Mouse (Mus musculus) limb, embryonic 11.5 days (tissue): ENCODE results near the gene Phactr1. TPM values are rescaled to one million over a fixed set of nuclear protein-coding genes. Genes with fewer than 3 reads are reported as not detected.

Experiments used
- ATAC-seq: fragments of 200-750 bp; cut with Nextera tagmentation; 2 replicates; pipeline ENCODE4 v1.8.0; 2017; ENCODE audit warnings: low read depth; ENCODE audit not compliant: insufficient number of reproducible peaks, low FRiP score, low TSS enrichment
- DNase-seq: peaks from one replicate; pipeline ENCODE4 v3.0.0-alpha.2; 2015; ENCODE audit warnings: low spot score
- H3K27ac ChIP-seq: fragments of 300-500 bp; sonication (generic); replicated peaks from 2 replicates; pipeline ENCODE4 v1.5.1; 2014; ENCODE audit warnings: low read depth, mild to moderate bottlenecking, low read length
- H3K27me3 ChIP-seq: fragments of 300-500 bp; sonication (generic); 2 replicates; pipeline ENCODE4 v1.6.1; 2014; ENCODE audit warnings: mild to moderate bottlenecking, low read length, mixed read lengths; ENCODE audit not compliant: control insufficient read depth, insufficient read depth
- H3K36me3 ChIP-seq: fragments of 300-500 bp; sonication (generic); 2 replicates; pipeline ENCODE4 v1.6.1; 2014; ENCODE audit warnings: mild to moderate bottlenecking, low read length, moderate library complexity, mixed read lengths; ENCODE audit not compliant: control insufficient read depth, insufficient read depth
- H3K4me1 ChIP-seq: fragments of 300-500 bp; sonication (generic); 2 replicates; pipeline ENCODE4 v1.6.1; 2014; ENCODE audit warnings: low read length, mixed read lengths; ENCODE audit not compliant: control insufficient read depth, insufficient read depth
- H3K4me2 ChIP-seq: fragments of 300-500 bp; sonication (generic); 2 replicates; pipeline ENCODE4 v1.6.1; 2014; ENCODE audit warnings: low read depth, mild to moderate bottlenecking, moderate library complexity; ENCODE audit not compliant: severe bottlenecking
- H3K4me3 ChIP-seq: fragments of 300-500 bp; sonication (generic); 2 replicates; pipeline ENCODE4 v1.5.1; 2014; ENCODE audit warnings: low read depth, low read length
- H3K9ac ChIP-seq: fragments of 300-500 bp; sonication (generic); 2 replicates; pipeline ENCODE4 v1.6.1; 2014; ENCODE audit warnings: mild to moderate bottlenecking, low read length
- H3K9me3 ChIP-seq: fragments of 300-500 bp; sonication (generic); 2 replicates; pipeline ENCODE4 v1.6.1; 2016; ENCODE audit warnings: low read length; ENCODE audit not compliant: control insufficient read depth
- WGBS: fragments of 180-500 bp; shearing (Covaris S2); extraction: QIAGEN DNeasy Blood & Tissue Kit; methylation state at CpG from one replicate; pipeline ENCODE4 v1.1.7; 2014; 5-methylcytosine and 5-hydroxymethylcytosine counted together
- polyA plus RNA-seq: library from polyadenylated mRNA; unstranded; fragments of >200 nt; fragmentation: Nextera tagmentation; extraction: Ambion mirVana; gene quantifications from 2 replicates; pipeline ENCODE4 v1.2.1, GENCODE M21; 2014

The Phactr1 gene
- polyA plus RNA-seq, 1 experiment from 2014 or later = 5.4 TPM

- ATAC-seq (no peak), DNase-seq (no peak)
- no peaks in the 10 kb centered on the region for H3K36me3 ChIP-seq
- 70% methylated on average over 7 of the region's 7 CpGs for WGBS
- no peak overlapping the region for H3K9ac ChIP-seq
- no peak overlapping the region for H3K4me2 ChIP-seq
- no peak overlapping the region for H3K4me3 ChIP-seq
- H3K4me1 ChIP-seq = no peaks in the 10 kb centered on the region
- H3K27ac ChIP-seq = no peak overlapping the region
- no peaks in the 10 kb centered on the region for H3K9me3 ChIP-seq
- H3K27me3 ChIP-seq = no peaks in the 10 kb centered on the region
Measured at GRCm38 (mm10) chr13:42725709-42726231, 45.3 kb downstream of the Phactr1 start.

DNA sequence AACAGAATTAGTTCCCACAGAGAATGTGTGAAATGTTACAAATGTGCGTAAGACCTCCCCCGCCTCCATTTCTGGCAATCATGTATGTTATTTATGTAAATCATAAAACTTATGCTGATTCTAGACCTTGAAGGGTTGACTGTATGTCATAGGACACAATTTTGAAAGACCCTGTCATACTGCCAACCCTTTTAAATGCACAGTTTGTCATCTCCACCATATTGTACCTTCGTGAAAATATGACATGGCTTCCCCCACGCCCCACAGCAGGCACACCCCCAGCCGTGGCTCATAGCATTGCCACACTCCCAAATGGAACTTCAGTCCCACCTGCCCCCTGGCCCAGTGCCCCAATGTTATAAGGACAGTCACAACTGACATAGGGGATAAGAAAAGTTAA lies 57.1 kb downstream of the Phactr1 start:
- 90% methylated on average over 5 of the region's 5 CpGs for WGBS
- Histone ChIP-seq H3K9me3 (no peaks in the 10 kb centered on the region), H3K4me1 (no peaks in the 10 kb centered on the region), H3K4me3 (no peak overlapping the region), H3K27ac (no peak overlapping the region), H3K4me2 (no peak overlapping the region), H3K27me3 (no peaks in the 10 kb centered on the region), H3K36me3 (no peaks in the 10 kb centered on the region), H3K9ac (no peak overlapping the region)
- ATAC-seq (no peak), DNase-seq (no peak)

DNA sequence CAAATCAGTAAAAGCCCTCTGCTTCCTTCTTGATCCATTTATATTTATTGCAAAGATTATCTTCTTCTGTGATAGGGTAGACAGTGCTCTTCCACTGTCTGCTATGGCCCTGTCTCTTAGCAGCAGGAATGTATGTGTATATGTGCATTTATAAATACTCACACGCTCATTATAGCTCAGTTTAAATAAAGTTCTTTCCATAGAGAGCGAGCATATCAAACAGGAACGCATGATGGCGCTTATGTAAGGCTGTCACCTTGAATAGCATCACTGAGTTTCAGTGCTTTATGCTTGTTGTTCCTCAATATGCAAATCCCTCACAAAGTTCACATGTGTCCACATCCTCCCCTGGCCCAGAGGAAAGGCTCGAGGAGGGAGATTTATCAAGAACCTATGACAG lies 57.7 kb downstream of the Phactr1 start:
- no peaks in the 10 kb centered on the region for H3K27me3 ChIP-seq
- WGBS = 92% methylated on average over 5 of the region's 5 CpGs
- no peak overlapping the region for H3K9ac ChIP-seq
- H3K36me3 ChIP-seq = no peaks in the 10 kb centered on the region
- H3K4me1 ChIP-seq = no peaks in the 10 kb centered on the region
- no peak for ATAC-seq
- no peak overlapping the region for H3K4me2 ChIP-seq
- no peak overlapping the region for H3K27ac ChIP-seq
- no peak for DNase-seq
- H3K9me3 ChIP-seq = no peaks in the 10 kb centered on the region
- no peak overlapping the region for H3K4me3 ChIP-seq

GRCm38 (mm10) chr13:42742226-42742625 lies 61.8 kb downstream of the Phactr1 start:
- H3K4me2 ChIP-seq = no peak overlapping the region
- H3K4me3 ChIP-seq = no peak overlapping the region
- H3K36me3 ChIP-seq = no peaks in the 10 kb centered on the region
- H3K9me3 ChIP-seq = no peaks in the 10 kb centered on the region
- DNase-seq (no peak), ATAC-seq (no peak)
- no peak overlapping the region for H3K27ac ChIP-seq
- H3K27me3 ChIP-seq = no peaks in the 10 kb centered on the region
- H3K4me1 ChIP-seq = no peaks in the 10 kb centered on the region
- H3K9ac ChIP-seq = no peak overlapping the region

DNA sequence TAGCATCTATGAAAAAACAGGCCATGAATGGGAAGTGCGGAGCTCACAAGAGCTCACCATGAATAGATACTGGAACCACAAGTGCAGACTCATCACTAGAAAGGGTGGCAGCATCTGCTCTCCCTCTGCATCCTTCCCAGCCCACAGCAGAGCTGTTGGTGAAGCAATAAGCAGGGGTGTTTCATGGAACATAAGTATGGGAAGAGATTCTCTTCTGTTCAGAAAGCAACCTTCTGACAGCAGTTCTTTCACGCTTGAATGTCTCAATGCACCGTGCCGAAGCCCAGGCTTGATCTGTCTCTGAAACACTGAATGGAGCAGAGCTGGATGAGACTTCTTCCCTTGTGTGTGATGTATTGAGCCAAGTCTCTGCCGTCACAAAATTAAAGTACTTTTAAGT lies 64.0 kb downstream of the Phactr1 start:
- no peaks in the 10 kb centered on the region for H3K27me3 ChIP-seq
- WGBS = 90% methylated on average over 5 of the region's 5 CpGs
- no peaks in the 10 kb centered on the region for H3K36me3 ChIP-seq
- no peaks in the 10 kb centered on the region for H3K9me3 ChIP-seq
- H3K27ac ChIP-seq = no peak overlapping the region
- no peaks in the 10 kb centered on the region for H3K4me1 ChIP-seq
- no peak overlapping the region for H3K9ac ChIP-seq
- H3K4me3 ChIP-seq = no peak overlapping the region
- no peak for ATAC-seq
- no peak for DNase-seq
- no peak overlapping the region for H3K4me2 ChIP-seq

DNA sequence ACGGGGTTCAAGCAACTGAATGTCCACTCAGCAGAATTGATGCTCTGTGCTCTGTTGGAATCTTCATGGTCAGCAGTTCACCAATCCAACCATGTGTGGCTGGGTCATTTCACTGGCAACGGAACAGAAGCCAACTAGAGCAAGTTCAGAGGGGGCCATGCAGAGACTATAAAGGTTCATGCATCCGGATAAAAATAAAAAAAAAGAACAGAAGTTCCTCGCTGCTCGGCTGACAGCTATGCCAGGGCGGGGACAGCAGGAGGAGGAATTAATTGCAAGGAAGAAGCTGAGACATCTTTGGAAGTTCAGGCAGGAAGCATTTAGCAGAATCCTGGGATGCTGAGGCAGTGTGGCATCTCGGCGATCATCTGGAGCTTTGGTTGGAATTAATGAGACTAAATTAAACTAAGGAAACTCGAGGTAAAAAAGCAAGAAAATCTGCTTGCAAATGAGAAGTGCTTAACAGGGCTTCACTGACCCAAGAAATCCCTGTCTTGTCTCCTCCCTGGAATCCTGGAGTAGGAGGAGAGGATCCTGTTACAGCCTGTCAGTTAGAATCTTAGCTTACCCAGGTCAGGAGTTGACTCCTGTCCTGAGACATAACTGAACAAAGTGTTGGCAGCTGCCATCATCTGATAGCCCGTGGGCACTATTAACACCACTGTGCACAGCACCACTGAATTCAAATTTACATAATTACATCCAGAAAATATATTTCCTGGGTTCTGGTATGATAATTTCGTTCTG lies 77.4 kb downstream of the Phactr1 start:
- no peaks in the 10 kb centered on the region for H3K27me3 ChIP-seq
- no peak overlapping the region for H3K4me2 ChIP-seq
- no peaks in the 10 kb centered on the region for H3K4me1 ChIP-seq
- H3K9me3 ChIP-seq = no peaks in the 10 kb centered on the region
- no peak overlapping the region for H3K27ac ChIP-seq
- ATAC-seq (no peak), DNase-seq (no peak)
- no peak overlapping the region for H3K9ac ChIP-seq
- 45% methylated on average over 11 of the region's 11 CpGs for WGBS
- no peaks in the 10 kb centered on the region for H3K36me3 ChIP-seq
- H3K4me3 ChIP-seq = no peak overlapping the region

DNA sequence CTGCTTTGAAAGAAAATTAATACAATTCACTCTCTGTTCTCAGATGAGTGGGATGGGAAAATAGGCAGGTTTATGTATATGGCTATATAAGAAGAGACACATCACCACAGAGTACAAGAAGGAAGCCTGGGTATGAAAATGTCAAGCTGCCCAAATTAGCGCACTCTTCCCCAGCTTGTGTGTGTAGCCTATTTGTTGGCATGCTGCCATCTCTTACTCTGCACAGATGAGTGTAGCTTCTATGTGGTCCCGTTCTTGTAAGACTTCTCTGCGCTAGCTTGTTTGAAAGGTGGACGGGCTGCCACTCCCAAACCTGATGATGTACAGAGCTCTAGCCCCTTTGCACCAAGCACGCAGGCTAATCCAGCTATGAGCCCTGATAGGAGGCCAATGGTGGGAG lies 78.7 kb downstream of the Phactr1 start:
- Histone ChIP-seq H3K9ac (no peak overlapping the region), H3K4me1 (no peaks in the 10 kb centered on the region), H3K4me3 (no peak overlapping the region), H3K4me2 (no peak overlapping the region), H3K27ac (no peak overlapping the region), H3K36me3 (no peaks in the 10 kb centered on the region), H3K9me3 (no peaks in the 10 kb centered on the region), H3K27me3 (no peaks in the 10 kb centered on the region)
- no peak for ATAC-seq
- DNase-seq = no peak
- 85% methylated on average over 5 of the region's 5 CpGs for WGBS

DNA sequence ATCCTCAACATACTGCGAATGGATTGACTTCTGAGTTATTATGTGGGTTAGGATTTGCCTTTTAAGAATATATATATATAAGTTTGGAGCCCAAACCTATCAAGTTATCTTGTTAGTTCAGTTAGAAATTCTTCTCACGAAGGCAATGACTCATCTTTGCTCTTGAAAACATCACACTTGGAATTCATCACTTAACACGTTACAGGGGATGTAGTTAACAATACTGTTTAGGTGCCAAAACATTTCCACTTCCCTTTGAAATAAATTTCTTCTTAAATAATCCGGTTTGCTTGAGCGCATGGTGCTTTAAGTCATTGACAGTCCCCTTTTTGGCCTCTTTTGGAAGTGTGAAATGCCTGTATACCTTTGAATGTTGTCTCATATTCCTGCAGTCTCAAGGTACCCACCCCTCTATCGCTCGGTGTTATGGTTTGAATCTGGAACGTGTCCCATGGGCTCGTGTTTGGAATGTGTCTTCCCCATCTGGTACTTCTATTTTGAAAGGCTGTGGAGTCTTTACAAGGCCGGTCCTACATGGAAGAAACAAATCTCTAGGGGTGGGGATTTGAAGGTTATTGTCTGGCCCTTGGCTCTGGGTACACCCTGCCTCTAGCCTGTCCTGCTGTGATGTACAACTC lies 80.6 kb downstream of the Phactr1 start:
- Histone ChIP-seq H3K4me1 (no peaks in the 10 kb centered on the region), H3K4me2 (no peak overlapping the region), H3K36me3 (no peaks in the 10 kb centered on the region), H3K27me3 (no peaks in the 10 kb centered on the region), H3K9me3 (no peaks in the 10 kb centered on the region), H3K27ac (no peak overlapping the region), H3K9ac (no peak overlapping the region), H3K4me3 (no peak overlapping the region)
- 88% methylated on average over 10 of the region's 10 CpGs for WGBS
- no peak for ATAC-seq
- no peak for DNase-seq
